Mouse (Mus musculus) G1E (cell line): ENCODE data around the gene Dok7.

Experiments
- CTCF ChIP-seq: IDR thresholded peaks from 2 replicates; pipeline ENCODE4 v1.5.1; 2012; ENCODE audit warnings: low read depth, low read length, inconsistent platforms, mixed read lengths
- POLR2AphosphoS5 ChIP-seq: IDR thresholded peaks from 2 replicates; pipeline ENCODE4 v1.6.1; 2012; ENCODE audit warnings: low read depth, low read length, inconsistent platforms; ENCODE audit not compliant: insufficient replicate concordance
- TAL1 ChIP-seq: conservative IDR thresholded peaks from 2 replicates; pipeline ENCODE4 v1.6.1; 2012; ENCODE audit warnings: low read depth, low read length, inconsistent platforms, mixed read lengths

GRCm38 (mm10) chr5:35055076-35055475, 1.5 kb upstream of the Dok7 start:
- TF ChIP-seq CTCF (no peak), TAL1 (no peak), POLR2AphosphoS5 (no peak)
